Comparison of ENCODE assay signal across 8 mouse cellular contexts in genomic region chr3:122198966-122199381, GRCm38 (mm10). TPM values are rescaled to one million over a fixed set of nuclear protein-coding genes. Genes with fewer than 3 reads are reported as not detected.
DNase-seq lines count a peak whose midpoint lies in the region; ATAC-seq and TF ChIP-seq lines count a peak whose summit lies in the region.

No protein-coding gene starts in this region.

- no peak for TF ChIP-seq POLR2A in brain, embryonic 14.5 days (IDR thresholded peaks at IDR 0.05; ENCODE audit: borderline replicate concordance, extremely low read depth, insufficient read depth, insufficient read length, poor library complexity, severe bottlenecking)

- no peak for TF ChIP-seq CTCF in brain, embryonic 14.5 days (IDR thresholded peaks at IDR 0.05; ENCODE audit: borderline replicate concordance, extremely low read depth, insufficient read depth, insufficient read length)

- no peaks in the 10 kb centered on the region for H3K36me3 ChIP-seq in heart, embryonic 16.5 days (ENCODE audit: control insufficient read depth, insufficient read depth)
- no peaks in the 10 kb centered on the region for H3K36me3 ChIP-seq in kidney, embryonic 15.5 days

- no peak for DNase-seq in heart, adult 8-10 months (ENCODE audit: low spot score)
- DNase-seq in brain, embryonic 14.5 days (ENCODE audit: low read depth), result peak; percentile 68
- DNase-seq in lung, postnatal 25 days (ENCODE audit: low spot score), result peak; percentile 85
- DNase-seq in left cerebral cortex, adult 11 months (ENCODE audit: low spot score), result no peak
- no peak for DNase-seq in gastrocnemius, postnatal 4 days (ENCODE audit: low spot score in 2 of 2)
- no peak for DNase-seq in layer of hippocampus, adult 11-12 months (ENCODE audit: low spot score)

- 0 out of 2 replicates have a peak, but pooled peaks have one; percentile 28 for ATAC-seq in heart, embryonic 16.5 days (replicated peaks; ENCODE audit: extremely low read depth, insufficient read depth, low FRiP score)
- peak; percentile 52 for ATAC-seq in kidney, embryonic 15.5 days (replicated peaks; ENCODE audit: low FRiP score)

- 42% methylated on average over 8 of the region's 8 CpGs for WGBS in heart, embryonic 16.5 days
- WGBS in kidney, embryonic 15.5 days, result 64% methylated on average over 8 of the region's 8 CpGs

- H3K27ac ChIP-seq in heart, embryonic 16.5 days (ENCODE audit: low read length), result peak overlapping the region; percentile 30; the same call in 1 of the 2 replicates
- peak overlapping the region; percentile 56; the same call in 1 of the 2 replicates for H3K27ac ChIP-seq in kidney, embryonic 15.5 days

- no peaks in the 10 kb centered on the region for H3K9me3 ChIP-seq in heart, embryonic 16.5 days (replicated peaks; ENCODE audit: control insufficient read depth, low read length)
- no peaks in the 10 kb centered on the region for H3K9me3 ChIP-seq in kidney, embryonic 15.5 days (replicated peaks)

- H3K4me3 ChIP-seq in heart, embryonic 16.5 days (ENCODE audit: low read length), result no peak overlapping the region
- no peak overlapping the region for H3K4me3 ChIP-seq in kidney, embryonic 15.5 days (replicated peaks)

- H3K4me2 ChIP-seq in heart, embryonic 16.5 days (ENCODE audit: low read depth, low read length), result no peak overlapping the region
- H3K4me2 ChIP-seq in kidney, embryonic 15.5 days, result no peak overlapping the region

- H3K9ac ChIP-seq in heart, embryonic 16.5 days (ENCODE audit: low read length), result no peak overlapping the region
- H3K9ac ChIP-seq in kidney, embryonic 15.5 days, result no peak overlapping the region

- H3K27me3 ChIP-seq in heart, embryonic 16.5 days (ENCODE audit: control insufficient read depth, insufficient read depth, low read length), result no peaks in the 10 kb centered on the region
- no peaks in the 10 kb centered on the region for H3K27me3 ChIP-seq in kidney, embryonic 15.5 days

- H3K4me1 ChIP-seq in heart, embryonic 16.5 days (ENCODE audit: control insufficient read depth, insufficient read depth, low read length), result peaks cover 5% of the 10 kb centered on the region; the same call in 1 of the 2 replicates
- H3K4me1 ChIP-seq in kidney, embryonic 15.5 days, result peaks cover 14% of the 10 kb centered on the region

RNA-seq across cellular contexts. Expression of gene Gclm, which starts 46.4 kb away (rescaled TPM):
- 52.5 and 59.9 TPM in 2 replicates for polyA plus RNA-seq in heart, embryonic 16.5 days (2015; fragmentation: Nextera tagmentation; extraction: Ambion mirVana)
- total RNA-seq in heart, adult 8-10 months (2022), result 10 to 100 TPM; 42.6 to 75.3 (median 55.1) TPM
- polyA plus RNA-seq in brain, embryonic 14.5 days (2012; rRNA removed), result 27.7 and 29.0 TPM in 2 replicates
- polyA plus RNA-seq in kidney, embryonic 15.5 days (2015; fragmentation: Nextera tagmentation; extraction: Ambion mirVana), result 91.8 and 102 TPM in 2 replicates
- total RNA-seq in gastrocnemius, postnatal 4 days (2021), result 10 to 100 TPM; 38.9 to 43.2 TPM

Comparison
In these comparisons a context has a peak if more than half of its experiments do, and no peak if none do; other contexts are left out.
1. DNase-seq: peak in brain, embryonic 14.5 days (single experiment) and lung, postnatal 25 days (single experiment); none in heart, adult 8-10 months (single experiment), left cerebral cortex, adult 11 months (single experiment), gastrocnemius, postnatal 4 days (0 of 2) and layer of hippocampus, adult 11-12 months (single experiment).